Mouse (Mus musculus): ENCODE measurements around the gene Tgfbi. TPM values are rescaled to one million over a fixed set of nuclear protein-coding genes. Genes with fewer than 3 reads are reported as not detected.

Gene Tgfbi
- polyA plus RNA-seq, 1 experiment from 2014 or later, result 37.7 TPM

DNA sequence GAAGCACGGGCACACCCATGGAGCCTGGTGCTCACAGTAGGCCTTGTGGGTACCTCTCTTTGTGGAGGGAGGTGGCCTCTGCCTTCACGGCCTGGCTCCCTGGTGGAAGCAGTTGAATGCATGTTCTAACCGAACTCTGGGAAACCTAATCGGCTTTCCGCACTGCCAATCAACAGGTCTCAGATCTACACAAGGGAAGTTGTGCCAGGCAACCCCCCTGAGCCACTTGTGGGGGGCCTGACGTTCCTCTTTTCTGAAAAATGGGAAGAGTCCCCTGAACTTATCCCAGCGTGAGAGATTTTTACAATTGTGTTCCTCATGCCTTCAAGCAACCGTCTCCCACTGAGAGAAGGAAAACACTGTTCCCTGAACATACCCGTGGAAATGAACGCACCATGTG, 5.9 kb downstream of the Tgfbi start:
- Histone ChIP-seq H3K4me1 (ENCODE audit: control insufficient read depth in 2 of 2, insufficient read depth in 2 of 2, low read length in 2 of 2) (peaks cover 29 to 30% of the 10 kb centered on the region in 2 experiments), H3K27ac (replicated peaks in 1 of 2; ENCODE audit: control insufficient read depth in 1 of 2, insufficient read depth in 1 of 2, low read depth in 2 of 2, low read length in 2 of 2) (no peak overlapping the region), H3K27me3 (ENCODE audit: control insufficient read depth, insufficient read depth, low read length) (peaks cover 9% of the 10 kb centered on the region; the same call in 1 of the 2 replicates), H3K9me3 (ENCODE audit: control insufficient read depth, low read length) (no peaks in the 10 kb centered on the region), H3K36me3 (ENCODE audit: control insufficient read depth, insufficient read depth, low read length) (no peaks in the 10 kb centered on the region), H3K4me3 (ENCODE audit: control insufficient read depth in 1 of 2, insufficient read depth in 1 of 2, low read depth in 1 of 2, low read length in 2 of 2) (no peak overlapping the region), H3K4me2 (ENCODE audit: low read length) (no peak overlapping the region), H3K9ac (ENCODE audit: low read length) (no peak overlapping the region)
- 87% methylated on average over 10 of the region's 10 CpGs for WGBS
- no peak for ATAC-seq (ENCODE audit: insufficient number of reproducible peaks, insufficient read depth, low FRiP score, low read depth)

DNA sequence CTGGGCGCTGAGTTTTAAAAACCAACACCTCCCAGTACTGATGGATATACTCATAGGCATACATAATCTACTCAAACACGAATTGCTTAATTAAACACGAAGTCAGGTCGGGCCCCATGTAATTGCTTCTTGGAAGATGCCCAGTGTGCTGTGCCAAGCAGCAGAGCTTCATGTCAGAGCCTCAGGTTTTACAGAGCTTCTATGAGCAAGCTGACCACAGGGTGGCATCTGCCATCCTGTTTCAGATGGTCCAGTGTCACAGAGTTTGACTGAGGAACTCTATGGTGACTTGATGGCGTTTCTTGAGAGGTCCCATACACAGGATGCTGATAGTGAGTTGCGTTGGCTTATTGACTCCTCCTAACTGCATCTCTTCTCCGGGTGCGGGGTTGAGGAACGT, 6.5 kb downstream of the Tgfbi start:
- Histone ChIP-seq H3K27me3 (ENCODE audit: control insufficient read depth, insufficient read depth, low read length) (0 out of 2 replicates have a peak, but pooled peaks cover 3% of the 10 kb centered on the region), H3K4me2 (ENCODE audit: low read length) (no peak overlapping the region), H3K27ac (replicated peaks in 1 of 2; ENCODE audit: control insufficient read depth in 1 of 2, insufficient read depth in 1 of 2, low read depth in 2 of 2, low read length in 2 of 2) (no peak overlapping the region), H3K9ac (ENCODE audit: low read length) (no peak overlapping the region), H3K4me1 (ENCODE audit: control insufficient read depth in 2 of 2, insufficient read depth in 2 of 2, low read length in 2 of 2) (peaks cover 29 to 30% of the 10 kb centered on the region in 2 experiments), H3K36me3 (ENCODE audit: control insufficient read depth, insufficient read depth, low read length) (no peaks in the 10 kb centered on the region), H3K9me3 (ENCODE audit: control insufficient read depth, low read length) (no peaks in the 10 kb centered on the region), H3K4me3 (ENCODE audit: control insufficient read depth in 1 of 2, insufficient read depth in 1 of 2, low read depth in 1 of 2, low read length in 2 of 2) (no peak overlapping the region)
- no peak for ATAC-seq (ENCODE audit: insufficient number of reproducible peaks, insufficient read depth, low FRiP score, low read depth)
- 71% methylated on average over 9 of the region's 9 CpGs for WGBS

GRCm38 (mm10) chr13:56616386-56616785, 7.1 kb downstream of the Tgfbi start:
- H3K27me3 ChIP-seq (ENCODE audit: control insufficient read depth, insufficient read depth, low read length), result no peaks in the 10 kb centered on the region
- no peaks in the 10 kb centered on the region for H3K36me3 ChIP-seq (ENCODE audit: control insufficient read depth, insufficient read depth, low read length)
- H3K9me3 ChIP-seq (ENCODE audit: control insufficient read depth, low read length), result no peaks in the 10 kb centered on the region
- H3K4me1 ChIP-seq (ENCODE audit: control insufficient read depth in 2 of 2, insufficient read depth in 2 of 2, low read length in 2 of 2), result peaks cover 29 to 30% of the 10 kb centered on the region in 2 experiments
- no peak for ATAC-seq (ENCODE audit: insufficient number of reproducible peaks, insufficient read depth, low FRiP score, low read depth)
- no peak overlapping the region for H3K4me3 ChIP-seq (ENCODE audit: control insufficient read depth in 1 of 2, insufficient read depth in 1 of 2, low read depth in 1 of 2, low read length in 2 of 2)
- H3K27ac ChIP-seq (replicated peaks in 1 of 2; ENCODE audit: control insufficient read depth in 1 of 2, insufficient read depth in 1 of 2, low read depth in 2 of 2, low read length in 2 of 2), result no peak overlapping the region
- H3K4me2 ChIP-seq (ENCODE audit: low read length), result no peak overlapping the region
- 54% methylated on average over 7 of the region's 7 CpGs for WGBS
- no peak overlapping the region for H3K9ac ChIP-seq (ENCODE audit: low read length)

GRCm38 (mm10) chr13:56617197-56617596, 7.9 kb downstream of the Tgfbi start:
- Histone ChIP-seq H3K4me3 (ENCODE audit: control insufficient read depth in 1 of 2, insufficient read depth in 1 of 2, low read depth in 1 of 2, low read length in 2 of 2) (no peak overlapping the region), H3K4me2 (ENCODE audit: low read length) (no peak overlapping the region), H3K9ac (ENCODE audit: low read length) (no peak overlapping the region), H3K9me3 (ENCODE audit: control insufficient read depth, low read length) (no peaks in the 10 kb centered on the region), H3K27me3 (ENCODE audit: control insufficient read depth, insufficient read depth, low read length) (no peaks in the 10 kb centered on the region), H3K36me3 (ENCODE audit: control insufficient read depth, insufficient read depth, low read length) (no peaks in the 10 kb centered on the region), H3K27ac (replicated peaks in 1 of 2; ENCODE audit: control insufficient read depth in 1 of 2, insufficient read depth in 1 of 2, low read depth in 2 of 2, low read length in 2 of 2) (no peak overlapping the region), H3K4me1 (ENCODE audit: control insufficient read depth in 2 of 2, insufficient read depth in 2 of 2, low read length in 2 of 2) (peaks cover 30% of the 10 kb centered on the region in 2 experiments)
- no peak for ATAC-seq (ENCODE audit: insufficient number of reproducible peaks, insufficient read depth, low FRiP score, low read depth)
- WGBS, result 87% methylated on average over 2 of the region's 2 CpGs

DNA sequence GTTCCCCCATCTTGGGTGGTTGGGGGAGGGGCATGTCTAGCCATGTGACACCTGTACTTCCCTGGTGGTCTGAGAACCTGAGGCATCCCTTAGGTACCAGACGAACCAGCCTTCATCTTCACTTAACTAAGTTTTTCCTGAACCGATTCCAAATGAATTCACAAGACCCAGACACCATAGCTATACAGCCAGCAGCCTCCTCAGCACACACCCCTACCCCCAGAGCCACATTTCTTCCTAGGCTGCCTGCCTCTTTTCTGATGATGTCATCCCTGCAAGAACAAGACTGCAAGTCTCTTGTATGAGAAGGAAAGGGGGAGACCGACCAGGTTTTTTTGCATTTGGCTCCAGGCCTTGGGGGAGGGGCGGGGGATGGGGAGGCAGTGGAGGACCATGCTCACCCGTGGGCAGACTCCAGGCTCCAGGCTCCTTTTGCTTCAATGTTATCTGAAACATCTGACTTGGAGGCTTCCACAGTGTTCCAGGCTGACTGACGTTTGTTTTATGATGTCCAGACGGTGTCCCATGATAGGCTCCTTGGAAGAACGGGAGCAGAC, 13.0 kb downstream of the Tgfbi start:
- Histone ChIP-seq H3K9ac (ENCODE audit: low read length) (no peak overlapping the region), H3K9me3 (ENCODE audit: control insufficient read depth, low read length) (no peaks in the 10 kb centered on the region), H3K4me2 (ENCODE audit: low read length) (no peak overlapping the region), H3K36me3 (ENCODE audit: control insufficient read depth, insufficient read depth, low read length) (peaks cover 12% of the 10 kb centered on the region), H3K4me1 (ENCODE audit: control insufficient read depth in 2 of 2, insufficient read depth in 2 of 2, low read length in 2 of 2) (peaks cover 5 to 8% of the 10 kb centered on the region in 2 experiments; a peak in 3 of 4 replicates), H3K27ac (replicated peaks in 1 of 2; ENCODE audit: control insufficient read depth in 1 of 2, insufficient read depth in 1 of 2, low read depth in 2 of 2, low read length in 2 of 2) (no peak overlapping the region), H3K4me3 (ENCODE audit: control insufficient read depth in 1 of 2, insufficient read depth in 1 of 2, low read depth in 1 of 2, low read length in 2 of 2) (no peak overlapping the region), H3K27me3 (ENCODE audit: control insufficient read depth, insufficient read depth, low read length) (no peaks in the 10 kb centered on the region)
- no peak; the same call in 1 of the 2 replicates for ATAC-seq (ENCODE audit: insufficient number of reproducible peaks, insufficient read depth, low FRiP score, low read depth)
- 43% methylated on average over 8 of the region's 8 CpGs for WGBS

GRCm38 (mm10) chr13:56626524-56626923, 17.2 kb downstream of the Tgfbi start:
- Histone ChIP-seq H3K4me3 (ENCODE audit: control insufficient read depth in 1 of 2, insufficient read depth in 1 of 2, low read depth in 1 of 2, low read length in 2 of 2) (no peak overlapping the region), H3K27me3 (ENCODE audit: control insufficient read depth, insufficient read depth, low read length) (no peaks in the 10 kb centered on the region), H3K4me1 (ENCODE audit: control insufficient read depth in 2 of 2, insufficient read depth in 2 of 2, low read length in 2 of 2) (peaks cover 8 to 14% of the 10 kb centered on the region in 2 experiments), H3K9me3 (ENCODE audit: control insufficient read depth, low read length) (no peaks in the 10 kb centered on the region), H3K27ac (replicated peaks in 1 of 2; ENCODE audit: control insufficient read depth in 1 of 2, insufficient read depth in 1 of 2, low read depth in 2 of 2, low read length in 2 of 2) (no peak overlapping the region), H3K4me2 (ENCODE audit: low read length) (no peak overlapping the region), H3K36me3 (ENCODE audit: control insufficient read depth, insufficient read depth, low read length) (peaks cover 16% of the 10 kb centered on the region), H3K9ac (ENCODE audit: low read length) (no peak overlapping the region)
- no peak for ATAC-seq (ENCODE audit: insufficient number of reproducible peaks, insufficient read depth, low FRiP score, low read depth)
- 78% methylated on average over 6 of the region's 6 CpGs for whole genome bisulfite sequencing

GRCm38 (mm10) chr13:56630081-56630480, 20.8 kb downstream of the Tgfbi start:
- H3K4me2 ChIP-seq (ENCODE audit: low read length), result no peak overlapping the region
- H3K9ac ChIP-seq (ENCODE audit: low read length), result no peak overlapping the region
- no peak overlapping the region for H3K27ac ChIP-seq (replicated peaks in 1 of 2; ENCODE audit: control insufficient read depth in 1 of 2, insufficient read depth in 1 of 2, low read depth in 2 of 2, low read length in 2 of 2)
- WGBS, result 82% methylated on average over 4 of the region's 4 CpGs
- no peak overlapping the region for H3K4me3 ChIP-seq (ENCODE audit: control insufficient read depth in 1 of 2, insufficient read depth in 1 of 2, low read depth in 1 of 2, low read length in 2 of 2)
- peaks cover 18% of the 10 kb centered on the region for H3K36me3 ChIP-seq (ENCODE audit: control insufficient read depth, insufficient read depth, low read length)
- ATAC-seq (ENCODE audit: insufficient number of reproducible peaks, insufficient read depth, low FRiP score, low read depth), result no peak
- no peaks in the 10 kb centered on the region for H3K27me3 ChIP-seq (ENCODE audit: control insufficient read depth, insufficient read depth, low read length)
- no peaks in the 10 kb centered on the region for H3K9me3 ChIP-seq (ENCODE audit: control insufficient read depth, low read length)
- H3K4me1 ChIP-seq (ENCODE audit: control insufficient read depth in 2 of 2, insufficient read depth in 2 of 2, low read length in 2 of 2), result peaks cover 8 to 19% of the 10 kb centered on the region in 2 experiments

- H3K9me3 ChIP-seq (ENCODE audit: control insufficient read depth, low read length), result no peaks in the 10 kb centered on the region
- peaks cover 13% of the 10 kb centered on the region for H3K36me3 ChIP-seq (ENCODE audit: control insufficient read depth, insufficient read depth, low read length)
- H3K27me3 ChIP-seq (ENCODE audit: control insufficient read depth, insufficient read depth, low read length), result no peaks in the 10 kb centered on the region
- peaks cover 11 to 23% of the 10 kb centered on the region in 2 experiments for H3K4me1 ChIP-seq (ENCODE audit: control insufficient read depth in 2 of 2, insufficient read depth in 2 of 2, low read length in 2 of 2)
- no peak overlapping the region for H3K4me2 ChIP-seq (ENCODE audit: low read length)
- ATAC-seq (ENCODE audit: insufficient number of reproducible peaks, insufficient read depth, low FRiP score, low read depth), result no peak
- no peak overlapping the region for H3K9ac ChIP-seq (ENCODE audit: low read length)
- 64% methylated on average over 6 of the region's 6 CpGs for WGBS
- no peak overlapping the region for H3K4me3 ChIP-seq (ENCODE audit: control insufficient read depth in 1 of 2, insufficient read depth in 1 of 2, low read depth in 1 of 2, low read length in 2 of 2)
- no peak overlapping the region for H3K27ac ChIP-seq (replicated peaks in 1 of 2; ENCODE audit: control insufficient read depth in 1 of 2, insufficient read depth in 1 of 2, low read depth in 2 of 2, low read length in 2 of 2)
Measured at GRCm38 (mm10) chr13:56630552-56630951, 21.2 kb downstream of the Tgfbi start.
